Mouse (Mus musculus): ENCODE results near the gene Scgb1b27. TPM values are rescaled to one million over a fixed set of nuclear protein-coding genes. Genes with fewer than 3 reads are reported as not detected.
"Not testable (repeated sequence)": the region's sequence is repeated elsewhere in the genome, so short reads cannot be mapped to it uniquely, and the experiment has no call there.

Gene Scgb1b27
- not detected in 2 replicates for polyA plus RNA-seq (2012; ENCODE audit: insufficient read depth, insufficient read length, missing spikeins)

GRCm38 (mm10) chr7:34021183-34021582, at the start of gene Scgb1b27:
Gene Scgb1b27, plus strand, starts transcription at chr7:34021483.
- not testable (repeated sequence) for H3K4me1 ChIP-seq (ENCODE audit: control insufficient read depth, insufficient read depth, low read length); H3K4me3 ChIP-seq (ENCODE audit: insufficient read depth, low read length); H3K27ac ChIP-seq (ENCODE audit: insufficient read depth, low read depth, low read length)

GRCm38 (mm10) chr7:33982281-33982680, 39.0 kb upstream of the Scgb1b27 start:
- not testable (repeated sequence) for H3K4me1 ChIP-seq (ENCODE audit: control insufficient read depth, insufficient read depth, low read length); H3K27ac ChIP-seq (ENCODE audit: insufficient read depth, low read depth, low read length); H3K4me3 ChIP-seq (ENCODE audit: insufficient read depth, low read length)

- H3K4me1 ChIP-seq (ENCODE audit: control insufficient read depth, insufficient read depth, low read length): no peaks in the 10 kb centered on the region
- no peak for TF ChIP-seq POLR2A (IDR thresholded peaks at IDR 0.05; ENCODE audit: borderline replicate concordance, low read depth, low read length)
- no peak for TF ChIP-seq CTCF (IDR thresholded peaks at IDR 0.05; ENCODE audit: low read depth, low read length)
- H3K27ac ChIP-seq (ENCODE audit: insufficient read depth, low read depth, low read length): no peak within 1 kb of the TSS
These were observed 7.4 kb upstream of the Scgb1b27 start, which contains the start of gene Scgb2b27 for GRCm38 (mm10) chr7:34013842-34014241. Gene Scgb2b27, minus strand, starts transcription at chr7:34013942.

GRCm38 (mm10) chr7:34025641-34026040, 4.4 kb downstream of the Scgb1b27 start:
- Histone ChIP-seq H3K4me1 (ENCODE audit: control insufficient read depth, insufficient read depth, low read length) (no peaks in the 10 kb centered on the region), H3K27ac (ENCODE audit: insufficient read depth, low read depth, low read length) (no peak overlapping the region), H3K4me3 (ENCODE audit: insufficient read depth, low read length) (no peak overlapping the region)
- no peak for TF ChIP-seq POLR2A (IDR thresholded peaks at IDR 0.05; ENCODE audit: borderline replicate concordance, low read depth, low read length)
- no peak for TF ChIP-seq CTCF (IDR thresholded peaks at IDR 0.05; ENCODE audit: low read depth, low read length)

More at GRCm38 (mm10) chr7:34013842-34014241, 7.4 kb upstream of the Scgb1b27 start, which contains the start of gene Scgb2b27:
- no peak within 1 kb of the TSS for H3K4me3 ChIP-seq (ENCODE audit: insufficient read depth, low read length)

GRCm38 (mm10) chr7:34027202-34027601, 5.9 kb downstream of the Scgb1b27 start:
- H3K4me3 ChIP-seq (ENCODE audit: insufficient read depth, low read length); H3K4me1 ChIP-seq (ENCODE audit: control insufficient read depth, insufficient read depth, low read length); H3K27ac ChIP-seq (ENCODE audit: insufficient read depth, low read depth, low read length): not testable (repeated sequence)

GRCm38 (mm10) chr7:34030026-34030425, 8.7 kb downstream of the Scgb1b27 start:
- no peak overlapping the region for H3K27ac ChIP-seq (ENCODE audit: insufficient read depth, low read depth, low read length)
- H3K4me1 ChIP-seq (ENCODE audit: control insufficient read depth, insufficient read depth, low read length): no peaks in the 10 kb centered on the region
- no peak for TF ChIP-seq POLR2A (IDR thresholded peaks at IDR 0.05; ENCODE audit: borderline replicate concordance, low read depth, low read length)
- TF ChIP-seq CTCF (IDR thresholded peaks at IDR 0.05; ENCODE audit: low read depth, low read length): no peak
- H3K4me3 ChIP-seq (ENCODE audit: insufficient read depth, low read length): no peak overlapping the region

GRCm38 (mm10) chr7:34034579-34034978, 13.3 kb downstream of the Scgb1b27 start:
- H3K4me3 ChIP-seq (ENCODE audit: insufficient read depth, low read length); H3K27ac ChIP-seq (ENCODE audit: insufficient read depth, low read depth, low read length): not testable (repeated sequence)

GRCm38 (mm10) chr7:34036076-34036815, 15.0 kb downstream of the Scgb1b27 start:
- H3K4me1 ChIP-seq (ENCODE audit: control insufficient read depth, insufficient read depth, low read length); H3K27ac ChIP-seq (ENCODE audit: insufficient read depth, low read depth, low read length); H3K4me3 ChIP-seq (ENCODE audit: insufficient read depth, low read length): not testable (repeated sequence)

More at GRCm38 (mm10) chr7:34034579-34034978, 13.3 kb downstream of the Scgb1b27 start:
- H3K4me1 ChIP-seq (ENCODE audit: control insufficient read depth, insufficient read depth, low read length): not testable (repeated sequence)

GRCm38 (mm10) chr7:34068132-34068531, 46.8 kb downstream of the Scgb1b27 start:
- H3K4me1 ChIP-seq (ENCODE audit: control insufficient read depth, insufficient read depth, low read length); H3K27ac ChIP-seq (ENCODE audit: insufficient read depth, low read depth, low read length); H3K4me3 ChIP-seq (ENCODE audit: insufficient read depth, low read length): not testable (repeated sequence)

Other genes starting within 250 kb of the Scgb1b27 start
- not detected in 2 replicates for gene Scgb2b26, start 76.4 kb upstream of the Scgb1b27 start, polyA plus RNA-seq (2012; ENCODE audit: insufficient read depth, insufficient read length, missing spikeins)
- gene Scgb2b27, start 7.5 kb upstream of the Scgb1b27 start, polyA plus RNA-seq (2012; ENCODE audit: insufficient read depth, insufficient read length, missing spikeins): not detected in 2 replicates
- not detected in 2 replicates for gene Scgb1b30, start 73.9 kb downstream of the Scgb1b27 start, polyA plus RNA-seq (2012; ENCODE audit: insufficient read depth, insufficient read length, missing spikeins)
- 3.6 and 4.4 TPM in 2 replicates for gene Wtip, start 111.8 kb downstream of the Scgb1b27 start, polyA plus RNA-seq (2012; ENCODE audit: insufficient read depth, insufficient read length, missing spikeins)
- gene Uba2, start 148.1 kb downstream of the Scgb1b27 start, polyA plus RNA-seq (2012; ENCODE audit: insufficient read depth, insufficient read length, missing spikeins): 63.1 and 63.8 TPM in 2 replicates
- 24.5 and 29.4 TPM in 2 replicates for gene Pdcd2l, start 175.2 kb downstream of the Scgb1b27 start, polyA plus RNA-seq (2012; ENCODE audit: insufficient read depth, insufficient read length, missing spikeins)
- 630 and 641 TPM in 2 replicates for gene Gpi1, start 208.9 kb downstream of the Scgb1b27 start, polyA plus RNA-seq (2012; ENCODE audit: insufficient read depth, insufficient read length, missing spikeins)
- not detected in 2 replicates for gene Gm6096, start 229.6 kb downstream of the Scgb1b27 start, polyA plus RNA-seq (2012; ENCODE audit: insufficient read depth, insufficient read length, missing spikeins)

All from bone marrow macrophage, adult 2 months (primary cell).